Mouse (Mus musculus): Measurements from ENCODE around the gene Vmn1r66.
"Not testable (repeated sequence)": the region's sequence is repeated elsewhere in the genome, so short reads cannot be mapped to it uniquely, and the experiment has no call there.

Gene Vmn1r66

DNA sequence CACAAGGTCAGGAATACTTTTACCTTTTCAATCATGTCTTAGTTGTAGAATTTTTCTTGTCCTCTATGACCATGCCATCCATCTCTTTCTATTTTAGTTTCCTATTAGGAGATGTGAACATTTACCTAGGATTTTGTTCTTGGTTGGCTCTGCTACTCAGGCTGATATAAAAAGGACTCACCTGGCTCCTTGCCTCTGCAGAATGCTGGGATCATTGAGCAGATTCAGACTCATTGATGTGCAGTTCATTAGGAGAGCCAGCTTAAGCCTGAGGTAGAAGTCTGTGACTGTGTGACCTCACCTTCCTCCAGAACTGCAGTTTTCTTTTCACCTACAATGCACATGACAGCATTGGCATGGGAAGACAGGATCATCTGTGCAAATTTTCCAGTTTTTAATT, at the start of gene Vmn1r66:
TSS of gene Vmn1r66 (minus strand) at position 101 of the 400 bp plus-strand sequence.
- no peak for DNase-seq (ENCODE audit: low read depth, low spot score)

DNA sequence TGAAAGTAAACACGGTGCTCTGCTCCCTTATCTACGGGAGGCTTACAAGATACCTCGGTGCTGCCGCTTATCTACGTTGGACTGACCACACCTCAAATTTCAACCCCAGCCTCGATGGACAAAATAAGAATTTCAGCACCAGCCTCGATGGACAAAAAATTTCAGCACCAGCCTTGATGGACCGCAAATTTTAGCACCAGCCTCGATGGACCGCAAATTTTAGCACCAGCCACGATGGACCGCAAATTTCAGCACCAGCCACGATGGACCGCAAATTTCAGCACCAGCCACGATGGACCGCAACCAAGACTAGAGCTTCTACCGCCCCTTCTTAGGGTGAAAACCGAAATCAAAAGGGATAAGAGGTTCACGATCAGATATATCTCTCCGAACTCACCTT, 47.7 kb upstream of the Vmn1r66 start:
- not testable (repeated sequence) for DNase-seq (ENCODE audit: low read depth, low spot score)

DNA sequence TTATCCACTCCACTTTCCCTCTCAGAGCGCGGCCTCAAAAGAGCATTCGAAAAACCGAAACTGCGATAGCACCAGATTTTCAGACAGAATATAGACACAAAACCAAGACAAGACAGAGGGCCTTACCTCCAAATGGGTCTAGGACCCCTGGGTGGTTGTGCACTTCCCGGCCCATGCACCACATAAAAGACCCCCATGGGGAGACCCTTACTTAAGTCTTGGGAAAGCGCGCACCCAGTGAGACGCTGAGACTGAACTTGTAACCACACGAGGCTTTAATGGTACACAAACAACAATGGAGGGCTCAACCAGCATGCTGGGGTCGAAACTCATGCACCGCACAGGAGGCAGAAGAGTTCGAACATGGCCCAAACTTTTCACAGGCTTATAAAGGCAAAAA, 25.7 kb downstream of the Vmn1r66 start:
- no peak for DNase-seq (ENCODE audit: low read depth, low spot score)

DNA sequence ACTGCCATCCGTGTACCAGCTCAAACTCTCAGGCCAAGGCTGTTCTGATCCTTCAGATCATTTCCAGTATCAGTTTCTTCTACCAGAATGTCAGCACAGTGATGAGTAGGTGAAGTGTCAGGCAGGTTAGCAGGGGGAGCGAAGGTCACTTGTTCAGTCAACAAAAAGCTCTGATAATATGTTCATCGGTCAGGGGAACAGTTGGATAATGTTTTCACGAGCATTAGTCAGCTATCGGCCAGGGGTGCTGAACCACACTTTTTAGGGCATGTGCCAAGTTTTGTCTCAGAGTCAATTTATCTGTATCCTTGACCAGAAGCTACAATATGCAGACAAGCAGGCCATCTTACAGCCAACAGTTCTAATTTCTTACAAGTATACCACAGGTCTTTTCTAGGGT, 28.7 kb downstream of the Vmn1r66 start:
- DNase-seq (ENCODE audit: low read depth, low spot score), result no peak

All from 3T3-L1 (cell line).